Mouse (Mus musculus) frontal cortex, postnatal 14 days (tissue): ENCODE measurements around the gene Add3.
"Not testable (repeated sequence)": the region's sequence is repeated elsewhere in the genome, so short reads cannot be mapped to it uniquely, and the experiment has no call there.

Source experiments
- DNase-seq, 2 experiments: peaks; one replicate each; pipeline ENCODE4 v3.0.0; 2022; ENCODE audit warnings: low spot score in 2 of 2

Add3 gene

DNA sequence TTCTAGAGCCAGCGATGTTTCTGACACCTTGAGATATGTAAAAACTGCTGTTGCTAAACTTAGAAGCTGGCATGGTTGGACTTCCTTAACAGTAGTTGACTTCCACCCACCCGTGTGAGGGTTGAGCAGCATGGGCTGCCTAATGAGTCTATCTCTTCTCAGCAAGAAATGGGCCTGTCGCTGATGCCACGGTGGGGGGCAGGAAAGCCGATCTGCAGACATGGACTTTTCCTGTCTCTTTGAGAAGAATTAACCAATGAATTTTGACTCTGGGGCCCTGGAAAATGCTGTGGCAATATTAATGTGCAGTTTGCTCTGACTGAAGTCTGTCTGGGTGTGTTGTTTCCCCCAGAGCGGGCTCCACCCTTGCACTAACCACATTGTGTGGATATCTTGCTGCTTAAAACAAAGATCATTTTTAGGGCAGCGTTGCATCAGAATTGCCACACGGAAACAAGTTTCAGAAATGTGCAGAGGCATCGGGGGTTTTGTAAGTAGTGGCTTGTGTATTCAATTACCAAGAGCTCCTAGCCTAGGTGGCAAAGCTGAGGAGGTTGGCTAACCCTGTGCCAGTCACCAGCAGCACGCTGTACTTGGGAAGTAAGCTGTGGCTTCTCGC is 53.8 kb downstream of the Add3 start:
- DNase-seq: no peak

DNA sequence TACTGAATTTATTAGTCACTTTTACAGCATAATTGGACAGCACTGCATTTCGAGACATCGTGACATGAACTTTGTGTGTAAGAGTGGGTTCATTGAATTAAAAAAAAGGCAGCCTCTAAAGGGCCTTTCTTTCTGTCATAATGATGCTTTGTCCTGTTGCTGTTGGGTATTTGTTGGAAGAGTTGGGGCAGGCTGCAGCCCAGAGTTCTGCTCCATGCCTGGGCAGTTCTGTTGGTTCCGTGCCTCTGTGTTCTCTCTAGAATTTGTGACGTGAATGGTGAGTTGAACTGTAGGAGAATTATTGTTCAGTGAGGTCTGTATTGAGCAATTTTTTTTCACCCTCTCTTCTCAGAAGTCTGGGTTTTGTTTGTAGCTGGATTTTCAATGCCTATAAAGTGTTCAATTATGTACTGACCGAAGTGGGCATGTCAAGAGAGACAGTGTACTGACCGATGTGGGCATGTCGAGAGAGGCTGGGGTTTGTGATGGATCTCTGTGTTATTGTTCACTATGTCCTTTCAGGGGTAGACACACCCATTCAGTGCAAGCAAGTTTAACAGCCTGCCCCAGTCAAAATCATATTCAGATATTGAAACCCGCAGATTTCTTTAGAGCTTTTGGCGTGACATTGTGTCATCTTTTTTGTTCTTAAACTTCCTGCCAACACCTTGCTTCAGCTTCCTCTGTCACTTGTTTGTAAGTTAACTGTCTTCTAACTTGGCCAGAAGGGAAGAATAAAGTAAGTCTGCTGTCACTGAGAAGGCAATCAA is 54.7 kb downstream of the Add3 start:
- DNase-seq: no peak

DNA sequence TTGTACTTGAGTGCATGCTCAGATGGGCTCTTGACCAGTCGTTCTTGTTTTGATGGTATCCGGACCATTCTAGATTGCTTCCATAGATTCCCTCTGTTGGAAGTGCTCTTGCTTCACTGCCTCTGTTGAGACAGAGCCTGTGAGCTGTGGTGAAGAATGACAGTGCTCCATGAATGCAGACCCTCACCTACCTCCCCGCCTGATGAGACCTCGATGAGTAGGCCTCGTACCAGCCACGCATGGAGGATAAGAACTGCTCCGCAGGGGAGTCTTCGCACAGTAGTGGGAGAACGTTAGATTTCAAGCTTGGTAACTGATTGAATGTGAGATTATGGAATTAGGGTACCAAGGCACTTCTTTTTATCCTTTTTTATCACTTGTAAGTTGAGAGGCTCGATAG is 56.7 kb downstream of the Add3 start:
- DNase-seq: no peak

DNA sequence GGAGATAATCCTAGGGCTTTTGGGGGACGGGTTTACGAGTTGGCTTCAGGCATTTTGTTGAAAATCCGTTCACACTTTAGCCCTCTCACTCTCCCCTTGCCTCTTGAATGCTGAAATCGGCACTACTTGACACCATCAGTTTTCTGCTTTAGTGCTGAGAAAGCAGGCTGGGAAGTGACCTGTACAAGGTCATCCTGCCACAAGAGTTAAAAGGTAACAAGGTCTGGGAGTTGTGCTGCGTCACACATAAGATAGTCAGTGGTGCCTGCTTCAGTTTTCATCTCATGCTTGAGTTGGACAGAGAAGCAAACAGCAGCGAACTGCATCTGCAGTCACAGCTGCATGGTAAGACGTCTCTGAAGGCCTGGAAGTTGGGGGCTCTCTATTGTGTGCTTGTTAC is 57.5 kb downstream of the Add3 start:
- no peak for DNase-seq

DNA sequence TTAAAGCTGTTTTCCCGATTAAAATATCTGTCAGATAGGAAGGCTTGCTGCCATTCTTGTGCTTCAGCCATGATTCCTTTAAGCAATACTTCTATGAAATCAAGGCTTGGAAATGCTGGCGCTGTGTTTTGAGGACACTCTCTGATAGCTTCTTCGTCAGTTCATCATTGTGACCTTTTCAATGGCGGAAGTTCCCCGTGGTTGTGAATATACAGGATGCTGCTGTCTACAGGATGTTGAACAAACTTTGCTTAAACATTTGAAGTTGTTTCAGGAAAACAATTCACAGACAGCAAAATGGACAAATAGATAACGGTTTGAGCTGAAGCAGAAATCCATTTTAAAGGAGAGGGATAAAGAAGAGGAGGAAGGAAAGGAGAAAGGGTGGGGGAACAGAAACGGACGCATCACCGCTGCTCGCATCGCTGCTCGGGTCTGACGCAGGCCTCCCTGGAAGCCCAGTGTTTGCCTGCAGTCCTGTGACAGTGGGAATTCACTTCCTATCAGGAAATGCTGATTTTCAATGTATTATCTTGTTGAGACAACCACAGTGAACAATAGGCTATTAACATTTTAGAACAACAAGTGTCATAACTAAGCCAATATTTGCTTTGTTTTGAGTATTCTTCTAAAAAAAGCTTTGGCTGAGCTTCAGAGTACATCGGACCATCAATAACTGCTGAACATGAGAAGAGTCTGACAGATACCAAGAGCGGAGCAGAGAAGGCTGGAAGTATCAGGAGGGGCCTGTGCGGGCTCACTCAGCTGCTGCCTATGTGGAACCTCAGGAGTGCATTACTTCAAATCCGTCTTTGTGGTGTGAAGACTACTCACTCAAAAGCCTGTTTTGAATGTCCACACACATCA is 58.7 kb downstream of the Add3 start:
- DNase-seq: no peak

DNA sequence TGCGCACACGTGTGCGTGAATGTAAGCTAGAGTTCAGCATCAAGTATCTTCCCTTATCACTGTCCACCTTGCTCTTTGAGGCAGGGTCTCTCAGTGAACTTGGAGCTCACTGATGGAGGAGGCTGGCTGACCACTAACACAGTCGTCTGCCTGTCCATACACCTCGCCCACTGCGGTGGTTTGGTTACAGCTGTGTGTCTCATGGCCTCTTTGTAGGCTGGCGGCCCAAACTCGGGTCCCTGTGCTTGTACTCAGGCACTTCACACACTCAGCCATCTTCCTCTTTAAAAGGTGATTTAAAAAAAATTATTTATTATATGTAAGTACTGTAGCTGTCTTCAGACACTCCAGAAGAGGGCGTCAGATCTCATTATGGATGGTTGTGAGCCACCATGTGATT is 59.5 kb downstream of the Add3 start:
- no peak for DNase-seq

DNA sequence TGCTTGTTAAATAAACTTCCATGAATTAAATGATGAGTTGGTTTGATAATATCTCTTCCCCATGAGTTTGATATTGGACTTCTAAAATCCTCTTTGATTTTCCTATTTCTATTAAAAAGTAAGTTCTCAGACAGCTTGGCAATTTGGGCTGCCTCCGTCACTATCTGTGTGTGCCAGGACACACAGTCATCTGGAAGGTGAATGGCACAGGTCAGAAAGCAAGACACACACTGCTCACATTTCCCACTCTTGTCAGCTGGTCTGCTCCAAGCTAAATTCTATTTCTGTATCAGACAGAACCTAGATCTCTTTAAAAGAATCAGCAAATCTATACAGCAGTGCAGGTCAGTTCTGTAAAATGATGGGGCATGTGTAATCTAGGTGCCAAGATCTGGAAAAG is 61.9 kb downstream of the Add3 start:
- no peak for DNase-seq

DNA sequence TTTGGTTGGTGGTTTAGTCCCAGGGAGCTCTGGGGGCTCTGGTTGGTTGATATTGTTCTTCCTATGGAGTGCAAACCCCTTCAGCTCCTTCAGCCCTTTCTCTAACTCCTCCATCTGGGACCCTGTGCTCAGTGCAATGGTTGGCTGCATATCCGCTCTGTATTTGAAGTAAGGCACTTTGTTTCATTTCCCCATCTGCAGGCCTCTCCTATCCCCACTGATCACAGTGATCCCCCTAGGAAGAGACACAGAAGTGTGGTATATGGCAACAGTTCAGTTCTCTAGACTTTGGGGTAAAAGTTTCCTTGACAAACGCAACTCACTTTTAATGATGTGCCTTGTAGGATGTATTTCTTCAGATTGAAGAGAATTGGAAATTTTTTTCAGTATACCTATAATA is 66.7 kb downstream of the Add3 start:
- no peak for DNase-seq

DNA sequence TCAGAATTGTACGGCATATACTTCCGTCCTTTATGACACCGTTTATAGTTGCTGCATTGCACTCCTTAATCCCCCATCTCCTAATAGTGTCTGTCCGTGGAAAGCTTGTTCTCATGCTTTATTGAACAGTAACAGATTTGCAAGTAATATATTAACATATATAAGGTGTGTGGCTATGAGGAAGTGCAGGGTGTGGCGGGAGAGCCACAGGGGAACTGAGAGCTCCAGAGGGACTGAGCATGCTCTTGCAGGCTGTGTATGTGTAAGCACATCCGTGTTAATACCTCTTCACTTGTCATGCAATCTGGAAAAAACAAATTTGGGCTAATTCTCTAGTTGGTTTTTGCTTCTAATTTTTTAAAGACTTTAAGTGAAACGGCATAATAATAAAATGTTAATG is 68.6 kb downstream of the Add3 start:
- no peak for DNase-seq

DNA sequence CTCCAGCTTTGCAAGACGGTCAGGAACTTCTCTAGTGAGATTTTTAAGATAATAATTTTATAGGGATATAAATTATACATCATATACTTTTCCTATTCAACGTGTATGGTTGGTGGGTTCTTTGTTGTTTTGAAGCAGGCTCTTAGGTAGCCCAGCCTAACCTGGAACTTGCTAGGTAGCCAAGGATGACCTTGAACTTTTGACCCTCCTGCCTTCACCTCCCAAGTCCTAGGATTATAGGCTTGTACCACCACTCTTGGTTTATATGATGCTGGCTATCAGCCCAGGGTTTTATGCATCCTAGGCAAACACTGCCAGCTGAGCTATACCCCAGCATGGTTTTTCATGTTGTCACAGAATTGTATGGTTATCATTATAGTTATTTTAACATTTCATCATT is 70.0 kb downstream of the Add3 start:
- no peak for DNase-seq

DNA sequence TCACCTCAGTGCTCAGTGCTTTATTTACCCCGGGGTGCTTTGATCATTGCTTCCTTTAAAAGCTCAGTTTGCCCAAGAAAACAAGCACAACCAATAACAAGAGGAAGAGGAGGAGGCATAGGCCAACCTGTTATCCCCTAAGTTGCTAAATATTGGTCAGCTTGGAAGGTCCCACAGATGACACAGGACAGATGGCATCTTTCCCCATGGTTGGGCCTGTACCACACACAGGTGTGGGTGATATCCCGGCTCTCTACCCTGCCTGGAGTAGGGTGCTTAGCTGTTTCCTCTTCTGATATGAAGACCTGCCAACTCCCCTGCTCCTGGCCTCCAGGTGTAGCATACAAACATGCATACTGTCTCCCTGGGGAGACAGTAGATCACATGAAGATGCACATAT is 75.1 kb downstream of the Add3 start:
- no peak for DNase-seq

DNA sequence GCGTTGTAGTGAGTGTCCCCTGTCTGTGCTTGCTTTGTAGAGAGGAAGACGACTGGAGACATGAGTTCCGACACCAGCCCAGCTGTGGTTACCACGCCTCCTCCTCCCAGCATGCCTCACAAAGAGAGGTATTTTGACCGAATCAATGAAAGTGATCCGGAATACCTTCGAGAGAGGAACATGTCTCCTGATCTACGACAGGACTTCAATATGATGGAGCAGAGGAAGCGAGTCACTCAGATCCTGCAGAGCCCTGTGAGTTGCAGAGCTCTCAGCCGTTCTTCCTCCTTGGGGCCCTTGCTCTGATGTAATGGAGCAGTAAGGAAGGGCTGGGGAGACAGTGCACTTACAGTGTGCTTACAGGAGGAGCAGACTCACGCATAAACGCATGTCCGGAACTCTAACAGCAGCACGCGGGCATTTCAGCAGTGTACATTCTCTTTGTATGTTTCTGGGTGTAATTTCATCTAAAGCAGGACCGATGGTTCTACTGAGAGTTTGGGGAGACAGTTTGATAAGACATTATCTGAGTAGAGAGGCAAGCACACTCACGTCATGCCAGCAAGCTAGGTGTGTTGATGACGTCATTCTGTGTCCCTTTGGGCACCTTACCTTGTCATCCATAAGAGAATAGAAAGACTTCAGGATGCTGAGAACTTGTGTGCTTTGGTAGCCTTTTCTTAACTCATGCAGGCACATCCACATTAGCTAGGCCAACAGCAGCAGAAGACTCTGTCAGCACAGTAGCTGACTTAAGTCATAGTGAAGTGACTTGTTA is 76.7 kb downstream of the Add3 start:
- no peak for DNase-seq

DNA sequence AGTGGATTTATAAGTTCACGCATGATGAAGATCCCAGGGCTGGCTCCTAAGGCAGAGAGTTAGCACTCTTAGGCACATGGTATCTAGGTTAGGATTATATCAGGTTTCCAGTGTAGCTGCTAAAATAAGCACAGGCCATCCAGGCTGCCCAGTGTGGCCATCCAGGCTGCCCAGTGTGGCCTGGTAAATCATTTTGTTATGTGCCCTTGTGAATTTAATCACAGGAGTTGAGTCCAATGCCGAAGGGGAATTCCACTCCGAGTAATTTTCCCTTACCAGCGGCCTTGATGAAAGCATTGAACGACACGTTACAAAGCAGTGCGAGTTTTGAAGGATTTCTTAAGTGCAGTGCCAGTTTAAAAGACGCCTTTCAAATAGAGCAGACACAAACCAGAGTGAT is 77.6 kb downstream of the Add3 start:
- no peak for DNase-seq

DNA sequence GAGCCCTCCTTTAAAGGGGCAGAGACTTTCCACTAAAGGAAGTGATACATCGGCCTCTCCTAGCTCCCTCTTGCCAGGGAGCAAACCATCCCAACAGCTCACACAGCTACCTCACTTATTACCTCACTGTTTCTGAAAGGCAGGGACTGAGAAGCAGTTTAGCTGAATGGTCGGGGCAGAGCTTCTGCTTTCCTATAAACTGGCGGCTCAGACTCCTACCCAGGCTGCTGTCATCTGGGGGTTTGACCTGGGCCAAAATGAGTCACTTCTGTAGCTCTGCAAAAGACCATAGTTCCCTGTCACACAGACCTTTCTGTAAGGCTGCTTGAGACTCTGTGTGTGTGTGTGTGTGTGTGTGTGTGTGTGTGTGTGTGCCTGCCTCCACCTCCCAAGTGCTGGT is 79.1 kb downstream of the Add3 start:
- DNase-seq: no peak

DNA sequence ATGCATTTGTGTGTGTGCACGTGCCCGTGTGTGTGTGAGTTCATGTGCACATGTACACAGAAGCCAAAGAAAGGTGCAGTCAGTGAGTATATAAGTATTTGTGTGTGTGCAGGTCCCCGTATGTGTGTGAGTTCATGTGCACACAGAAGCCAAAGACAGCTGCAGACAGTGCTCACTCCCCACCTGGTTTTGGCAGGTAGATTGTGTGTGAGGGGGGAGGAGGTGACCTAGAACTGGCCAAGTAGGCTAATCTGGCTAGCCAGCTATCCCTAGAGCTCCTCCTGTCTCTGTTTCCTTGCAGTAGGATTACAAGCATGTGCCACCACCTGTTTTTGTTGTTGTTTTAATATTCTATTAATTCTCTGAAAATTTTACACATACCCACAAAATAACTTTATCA is 80.9 kb downstream of the Add3 start:
- no peak for DNase-seq

DNA sequence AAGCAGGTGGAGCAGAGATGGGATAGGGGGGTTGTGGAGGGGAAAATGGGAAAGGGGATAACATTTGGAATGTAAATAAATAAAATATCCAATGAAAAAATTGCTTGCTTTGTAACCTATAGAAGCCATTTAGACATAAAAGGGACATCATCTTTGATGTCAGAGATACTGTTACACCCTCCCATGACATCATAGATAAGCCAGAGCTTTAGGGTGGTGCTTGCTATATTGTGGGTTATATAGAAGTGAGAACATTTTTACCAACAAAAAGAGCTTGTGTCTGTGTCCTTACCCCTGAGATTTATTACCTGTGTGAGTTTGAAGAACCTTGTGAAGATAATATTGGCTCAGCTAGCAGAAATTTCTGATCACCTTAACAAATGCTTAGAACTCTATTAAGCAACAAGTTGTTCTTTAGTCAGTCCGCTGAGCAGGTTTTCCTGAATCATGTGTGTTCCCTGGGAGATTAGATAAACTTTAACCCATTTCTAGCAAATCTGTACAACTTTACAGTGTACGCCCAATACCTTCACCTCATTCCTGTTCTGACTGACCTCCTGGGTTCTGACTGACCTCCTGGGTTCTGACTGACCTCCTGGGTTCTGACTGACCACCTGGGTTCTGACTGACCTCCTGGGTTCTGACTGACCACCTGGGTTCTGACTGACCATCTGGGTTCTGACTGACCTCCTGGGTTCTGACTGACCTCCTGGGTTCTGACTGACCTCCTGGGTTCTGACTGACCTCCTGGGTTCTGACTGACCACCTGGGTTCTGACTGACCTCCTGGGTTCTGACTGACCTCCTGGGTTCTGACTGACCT is 85.2 kb downstream of the Add3 start:
- DNase-seq: not testable (repeated sequence)

DNA sequence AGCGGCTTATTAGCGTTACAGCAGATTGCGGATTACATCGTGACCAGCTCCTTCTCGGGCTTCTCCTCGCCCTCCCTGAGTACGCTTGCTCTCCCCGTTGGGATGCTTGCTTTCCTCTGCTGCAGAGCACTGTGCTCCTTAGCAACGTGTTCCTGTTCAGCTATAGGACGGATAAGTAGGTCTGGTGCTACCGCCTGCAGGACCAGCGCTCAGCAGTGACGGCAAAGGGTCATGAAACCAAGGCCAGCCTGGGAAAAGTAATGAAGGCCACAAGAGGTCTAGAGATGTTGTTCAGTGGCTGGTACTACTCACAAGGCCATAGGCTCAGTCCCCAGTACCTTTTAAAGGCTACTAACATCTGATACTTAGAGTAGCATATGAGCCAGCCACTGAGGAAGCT is 86.4 kb downstream of the Add3 start:
- no peak for DNase-seq

DNA sequence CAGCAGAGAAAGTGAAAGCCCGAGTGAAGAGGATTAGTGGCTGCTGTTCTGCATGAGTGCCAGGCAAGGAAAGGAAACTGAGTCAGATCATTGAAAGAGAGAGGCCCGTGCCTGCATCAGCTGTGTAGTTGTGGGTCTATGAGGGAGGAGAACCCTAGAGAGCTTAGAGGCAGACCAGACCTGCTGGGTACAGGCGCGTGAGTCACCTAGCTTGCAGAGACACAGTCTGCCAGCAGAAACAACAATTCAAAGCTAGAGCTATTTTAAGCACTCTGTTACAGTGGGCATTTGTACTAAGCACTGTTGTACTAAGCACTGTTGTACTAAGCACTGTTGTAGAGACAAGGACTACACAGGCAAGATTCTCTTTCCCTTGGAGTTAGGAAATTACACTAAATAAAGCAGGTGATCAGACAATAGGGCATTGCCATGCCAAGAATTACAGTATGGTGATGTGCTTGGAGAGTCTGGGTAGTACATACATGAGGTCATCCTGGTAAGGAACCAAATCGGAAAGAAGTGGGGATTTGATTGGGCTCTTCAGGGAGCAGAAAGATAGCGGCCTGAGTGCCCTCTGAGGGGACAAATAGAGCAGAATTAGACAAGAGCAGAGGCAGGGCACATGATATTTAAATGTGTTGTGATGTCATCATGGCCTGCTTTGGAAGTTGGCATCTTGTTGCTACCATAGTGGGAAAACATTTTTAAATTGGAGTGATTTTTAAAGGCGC is 88.0 kb downstream of the Add3 start:
- no peak for DNase-seq

DNA sequence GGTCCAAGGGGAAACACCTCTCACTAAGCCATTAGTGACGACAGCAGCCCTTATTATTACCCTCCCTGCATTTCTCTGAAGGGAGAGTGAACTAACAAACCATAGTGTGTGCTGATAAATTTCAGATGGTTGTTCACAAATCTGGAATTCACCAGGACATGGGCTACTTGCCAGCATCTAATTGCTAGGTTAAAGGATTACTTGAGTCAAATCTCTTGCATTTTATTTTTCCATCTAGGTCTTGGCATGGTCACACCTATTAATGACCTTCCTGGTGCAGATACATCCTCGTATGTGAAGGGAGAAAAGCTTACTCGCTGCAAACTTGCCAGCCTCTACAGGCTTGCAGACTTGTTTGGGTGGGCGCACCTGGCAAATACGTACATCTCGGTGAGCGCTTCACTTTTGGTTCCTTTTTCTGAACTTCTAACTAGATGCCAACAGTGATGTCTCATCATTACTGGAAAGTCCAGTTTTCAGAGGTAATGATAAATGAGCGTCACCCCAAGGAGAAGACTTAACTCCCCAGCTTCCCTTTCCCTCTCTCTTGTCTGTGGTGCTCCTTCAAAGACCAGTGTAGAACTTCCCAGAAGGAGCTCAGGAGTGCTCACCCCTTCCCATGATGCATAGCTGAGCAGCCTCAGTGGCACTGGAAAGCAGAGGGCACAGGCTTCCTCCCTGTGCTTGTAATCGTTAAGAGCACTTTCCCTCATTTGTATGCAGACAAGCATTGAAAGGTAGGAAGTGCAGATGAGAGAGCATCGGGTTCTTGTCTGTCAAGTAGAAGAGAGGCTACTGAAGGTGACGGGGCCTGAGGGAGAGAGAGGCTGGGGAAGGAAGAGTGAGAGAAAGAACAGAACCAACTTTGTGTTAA is 90.9 kb downstream of the Add3 start:
- DNase-seq: no peak

DNA sequence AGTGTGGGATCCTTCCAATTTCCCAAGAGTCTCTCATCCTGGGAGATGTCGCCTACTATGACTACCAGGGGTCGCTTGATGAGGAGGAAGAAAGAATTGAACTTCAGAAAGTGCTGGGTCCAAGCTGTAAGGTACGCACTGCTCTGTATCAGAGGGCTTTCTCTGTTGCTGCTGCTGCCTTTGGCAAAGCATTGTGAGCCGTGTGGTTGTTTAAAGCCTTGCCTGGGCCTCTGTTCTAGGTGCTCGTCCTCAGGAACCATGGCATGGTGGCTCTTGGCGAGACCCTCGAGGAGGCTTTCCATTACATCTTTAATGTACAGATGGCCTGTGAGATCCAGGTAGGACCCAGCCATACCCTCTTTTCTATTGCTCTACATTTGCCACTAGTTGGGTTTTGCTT is 93.3 kb downstream of the Add3 start:
- no peak for DNase-seq
